Mouse (Mus musculus): ENCODE results near the gene Yipf1.

Yipf1 gene

DNA sequence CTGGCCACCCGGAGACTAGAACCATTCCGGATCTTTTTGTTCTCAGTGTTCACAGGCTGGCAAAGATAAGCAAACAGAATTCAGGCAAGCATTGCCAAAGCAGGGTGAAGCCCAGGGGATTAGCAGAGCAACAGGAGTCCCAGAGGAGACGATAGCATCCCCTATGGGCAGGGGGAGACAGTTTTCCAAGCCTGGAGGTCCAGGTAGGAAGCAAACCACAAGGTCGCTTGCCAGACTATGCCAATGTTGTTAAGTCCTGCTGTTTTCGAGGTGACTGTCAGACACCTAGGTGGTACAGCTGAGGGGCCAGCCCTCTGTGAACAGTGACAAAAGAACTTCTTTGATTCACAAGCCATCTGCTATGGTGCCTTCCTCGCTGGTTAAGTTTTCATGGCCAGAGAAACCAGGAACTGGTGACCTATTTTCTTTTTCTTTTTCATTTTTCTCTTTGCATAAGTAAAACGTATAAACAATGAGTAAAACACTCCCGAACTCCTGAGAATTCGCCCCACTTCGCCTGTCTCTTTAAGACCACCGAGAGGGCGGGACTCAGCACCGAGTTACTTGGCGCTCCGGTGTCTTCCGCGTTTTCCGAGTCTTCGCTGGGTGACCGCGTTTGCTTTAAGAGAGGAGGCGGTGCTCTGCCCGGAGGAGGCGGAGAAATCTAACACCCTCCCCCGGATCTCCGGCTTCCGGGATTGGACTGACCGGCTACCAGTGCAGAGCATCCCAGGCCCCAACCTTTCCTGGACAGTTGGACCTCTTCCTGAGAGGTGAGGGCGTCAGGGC is at the start of gene Yipf1:
TSS of gene Yipf1 (plus strand) at position 674 of the 789 bp plus-strand sequence.
- peak; percentile 89 to 91 for DNase-seq (ENCODE audit: low spot score in 2 of 2)

DNA sequence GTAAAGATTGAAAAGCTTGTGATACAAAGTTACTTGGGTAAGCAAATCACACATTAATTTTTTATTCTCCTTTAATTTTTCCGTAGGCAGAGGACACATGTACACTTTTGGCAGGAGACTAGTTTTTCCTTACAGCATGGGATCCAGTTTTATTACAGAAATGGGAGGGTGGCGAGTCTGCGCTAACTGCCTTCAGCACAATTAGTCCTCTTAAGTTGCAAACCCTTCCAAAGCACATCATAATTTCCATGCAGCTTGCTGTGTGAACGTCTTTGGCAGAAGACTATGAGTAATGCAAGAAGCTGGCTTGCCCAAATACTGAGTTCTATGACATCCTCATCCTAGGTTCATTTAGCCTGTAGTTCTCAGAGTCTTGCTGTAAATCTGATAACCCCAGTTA is 40.5 kb upstream of the Yipf1 start:
- no peak for DNase-seq (ENCODE audit: low spot score in 2 of 2)

- DNase-seq (ENCODE audit: low spot score in 2 of 2), result no peak
Observed at GRCm38 (mm10) chr4:107274511-107274910, 39.7 kb upstream of the Yipf1 start.

DNA sequence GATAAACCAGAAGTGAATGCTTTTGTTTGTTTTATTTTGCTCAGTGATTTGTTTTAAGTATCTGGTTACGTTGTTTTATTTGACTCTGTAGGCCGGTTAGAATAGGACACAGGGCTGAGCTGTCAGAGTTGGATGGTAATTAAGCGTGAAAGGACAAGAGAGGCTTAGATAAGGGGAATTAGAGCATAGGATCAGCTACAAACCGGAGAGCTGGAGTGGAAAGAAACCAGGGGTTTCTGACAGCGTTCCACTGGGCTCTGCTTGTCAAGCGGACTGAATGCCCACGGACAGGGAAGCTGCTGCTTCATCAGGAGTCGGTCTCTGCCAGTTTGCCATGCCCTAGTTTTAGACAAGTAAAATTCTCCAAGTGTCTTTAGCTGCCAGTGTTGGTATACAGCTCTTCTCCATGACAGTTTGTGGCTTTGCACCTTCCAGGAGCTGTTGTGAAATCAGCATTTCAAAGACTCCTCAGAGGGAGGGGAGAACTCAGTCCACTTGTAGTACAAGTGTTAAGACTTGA is 35.9 kb upstream of the Yipf1 start:
- no peak for DNase-seq (ENCODE audit: low spot score in 2 of 2)

- no peak for DNase-seq (ENCODE audit: low spot score in 2 of 2)
Observed at GRCm38 (mm10) chr4:107280843-107281475, 33.2 kb upstream of the Yipf1 start.

DNA sequence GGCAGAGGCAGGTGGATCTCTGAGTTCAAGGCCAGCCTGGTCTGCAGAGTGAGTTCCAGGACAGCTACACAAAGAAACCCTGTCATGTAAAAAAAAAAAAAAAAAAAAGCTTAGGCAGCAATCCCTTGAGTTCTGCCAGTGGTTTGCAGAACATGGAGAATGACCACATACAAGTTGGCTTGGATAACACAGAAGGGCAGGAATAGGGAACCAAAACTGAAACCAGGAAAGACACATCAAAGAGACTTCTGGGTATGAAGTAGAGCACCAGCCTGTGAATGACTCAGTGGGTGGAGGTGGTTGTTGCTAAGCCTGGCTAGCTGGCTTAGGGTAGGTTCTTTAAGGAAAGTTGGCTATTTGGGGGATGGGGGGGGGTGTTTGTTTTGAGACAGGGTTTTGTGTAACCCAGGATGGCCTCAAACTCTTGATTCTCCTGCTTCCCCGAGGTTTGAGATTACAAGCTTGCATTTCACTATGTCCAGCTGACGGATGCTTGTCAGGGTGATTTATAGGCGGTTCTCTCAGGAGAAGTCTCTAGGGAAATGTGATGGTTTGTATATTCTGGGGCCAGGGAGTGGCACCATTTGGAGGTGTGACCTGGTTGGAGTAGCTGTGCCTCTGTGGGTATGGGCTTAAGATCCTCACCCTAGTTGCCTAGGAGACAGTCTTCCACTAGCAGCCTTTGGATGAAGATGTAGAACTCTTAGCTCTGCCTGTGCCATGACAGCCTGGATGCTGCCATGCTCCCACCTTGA is 28.5 kb upstream of the Yipf1 start:
- DNase-seq (ENCODE audit: low spot score in 2 of 2), result no peak

DNA sequence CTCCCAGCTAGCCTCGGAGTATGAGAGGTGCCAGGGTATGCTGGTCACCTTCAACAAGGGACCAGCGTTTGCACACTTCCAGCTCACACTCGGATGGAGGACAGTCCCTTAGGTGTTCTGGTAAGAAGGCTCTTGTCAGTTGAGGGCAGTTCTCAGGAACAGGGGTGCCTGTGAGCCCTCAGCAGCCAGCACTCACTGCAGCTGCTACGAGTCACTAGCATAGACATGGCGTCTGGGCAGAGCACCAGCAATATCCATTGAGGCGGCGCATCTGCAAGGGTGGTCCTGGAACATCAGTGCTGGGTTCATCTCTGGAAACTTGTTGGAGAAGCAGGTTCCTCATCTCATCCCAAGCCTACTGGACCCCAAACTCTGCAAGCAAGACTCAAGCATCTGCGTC is 27.8 kb upstream of the Yipf1 start:
- no peak for DNase-seq (ENCODE audit: low spot score in 2 of 2)

DNA sequence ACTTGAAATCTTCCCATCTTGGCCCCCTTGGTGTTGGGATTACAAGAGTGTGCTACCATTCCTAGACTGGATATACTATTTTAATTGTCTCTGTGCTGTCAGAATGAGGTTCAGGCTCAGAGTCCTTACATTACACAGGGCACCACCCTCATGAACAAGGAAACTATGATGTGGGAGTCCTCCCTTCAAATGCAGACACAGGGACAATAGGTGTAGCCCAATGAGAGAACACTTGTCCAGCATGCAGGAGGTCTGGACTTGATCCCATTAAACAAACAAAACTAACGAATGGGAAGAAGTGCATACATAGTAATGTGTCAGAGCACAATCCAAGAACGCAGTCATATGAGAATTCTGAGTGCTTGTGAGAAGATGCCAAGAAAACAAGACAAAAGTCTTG is 26.6 kb upstream of the Yipf1 start:
- no peak for DNase-seq (ENCODE audit: low spot score in 2 of 2)

GRCm38 (mm10) chr4:107291611-107292272 is 22.4 kb upstream of the Yipf1 start:
- peak in 1 of 2 experiments; percentile 52 for DNase-seq (ENCODE audit: low spot score in 2 of 2)

DNA sequence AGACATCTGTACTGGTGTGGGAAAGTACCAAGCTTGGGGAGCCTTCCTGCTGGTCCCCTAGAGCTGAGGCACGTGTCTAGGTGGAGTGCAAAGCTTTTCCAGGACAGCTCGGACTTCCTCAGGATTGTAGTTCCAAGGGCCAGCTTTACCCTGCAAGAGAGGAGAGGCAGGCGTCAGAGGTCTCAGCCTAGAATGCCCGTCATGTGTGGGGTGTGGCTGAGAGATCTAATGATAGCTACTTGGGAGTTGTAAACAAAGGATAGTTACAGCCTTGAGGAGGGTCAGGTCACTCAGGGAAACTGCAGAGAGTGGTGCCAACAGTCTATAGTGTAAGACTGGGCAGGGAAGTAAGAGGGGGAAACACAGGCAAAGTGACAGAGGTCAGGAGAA is 21.9 kb upstream of the Yipf1 start:
- DNase-seq (ENCODE audit: low spot score in 2 of 2), result no peak

GRCm38 (mm10) chr4:107298071-107298606 is 16.0 kb upstream of the Yipf1 start:
- DNase-seq (ENCODE audit: low spot score in 2 of 2), result no peak

- DNase-seq (ENCODE audit: low spot score in 2 of 2), result no peak
Observed at GRCm38 (mm10) chr4:107299779-107300340, 14.3 kb upstream of the Yipf1 start.

GRCm38 (mm10) chr4:107300371-107300770 is 13.8 kb upstream of the Yipf1 start:
- no peak for DNase-seq (ENCODE audit: low spot score in 2 of 2)

GRCm38 (mm10) chr4:107300902-107301555 is 13.1 kb upstream of the Yipf1 start:
- no peak for DNase-seq (ENCODE audit: low spot score in 2 of 2)

- no peak for DNase-seq (ENCODE audit: low spot score in 2 of 2)
Observed at GRCm38 (mm10) chr4:107302221-107302620, 11.9 kb upstream of the Yipf1 start.

GRCm38 (mm10) chr4:107302832-107303231 is 11.3 kb upstream of the Yipf1 start:
- no peak for DNase-seq (ENCODE audit: low spot score in 2 of 2)

- DNase-seq (ENCODE audit: low spot score in 2 of 2), result no peak
Observed at GRCm38 (mm10) chr4:107303531-107303930, 10.6 kb upstream of the Yipf1 start.

GRCm38 (mm10) chr4:107306966-107307365 is 7.2 kb upstream of the Yipf1 start, which contains the start of gene Dio1:
TSS of gene Dio1 (minus strand) at chr4:107307169.
- no peak for DNase-seq (ENCODE audit: low spot score in 2 of 2)

DNA sequence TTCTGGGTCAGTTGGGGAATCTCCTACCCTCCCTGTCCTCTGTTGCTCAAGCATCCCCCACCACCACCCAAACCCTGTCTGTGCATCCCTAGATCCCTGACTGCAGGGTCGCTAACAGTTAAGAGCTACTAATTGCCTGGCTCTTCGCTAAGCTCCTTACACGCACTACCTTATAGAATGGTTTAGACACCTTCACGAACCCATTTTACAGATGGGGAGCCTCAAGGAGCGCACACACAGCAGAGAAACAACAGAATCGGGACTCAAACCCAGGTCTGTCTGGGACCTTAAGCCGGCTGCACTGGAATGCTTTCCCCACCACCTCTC is 279 bp downstream of the Yipf1 start:
- DNase-seq (ENCODE audit: low spot score in 2 of 2), result no peak

GRCm38 (mm10) chr4:107318646-107319045 is 4.5 kb downstream of the Yipf1 start:
- DNase-seq (ENCODE audit: low spot score in 2 of 2), result no peak

- no peak for DNase-seq (ENCODE audit: low spot score in 2 of 2)
Observed at GRCm38 (mm10) chr4:107321041-107321440, 6.9 kb downstream of the Yipf1 start.

All from frontal cortex, postnatal 36 days (tissue).